Mouse (Mus musculus) MEL (cell line): ENCODE data around the gene Tnnc1. TPM values are rescaled to one million over a fixed set of nuclear protein-coding genes. Genes with fewer than 3 reads are reported as not detected.

Source experiments
- DNase-seq: peaks from one replicate; pipeline ENCODE4 v3.0.0; 2011; ENCODE audit warnings: low read depth, low spot score
- H3K27ac ChIP-seq: 2 replicates; pipeline ENCODE4 v1.5.1; 2012; ENCODE audit warnings: low read depth, mild to moderate bottlenecking, control low read depth, low read length, moderate library complexity; ENCODE audit not compliant: control insufficient read depth
- H3K27me3 ChIP-seq, 2 experiments: fragments of 150-350 bp in 1 of 2; sonication (generic) in 1 of 2; 2 replicates each; pipeline ENCODE4 v1.6.1; 2012; ENCODE audit warnings: low read length in 2 of 2, mild to moderate bottlenecking in 2 of 2, improper control_type of control experiment in 1 of 2, moderate library complexity in 1 of 2; ENCODE audit not compliant: insufficient read depth in 2 of 2, control insufficient read depth in 1 of 2
- H3K36me3 ChIP-seq, 2 experiments: 2 replicates each; pipeline ENCODE4 v1.6.1; 2012 to 2014; ENCODE audit warnings: low read length in 2 of 2, improper control_type of control experiment in 1 of 2, inconsistent platforms in 1 of 2, mild to moderate bottlenecking in 1 of 2; ENCODE audit not compliant: insufficient read depth in 2 of 2, control insufficient read depth in 1 of 2
- H3K4me1 ChIP-seq, 2 experiments: fragments of 150-350 bp in 1 of 2; sonication (generic) in 1 of 2; 2 replicates each; pipeline ENCODE4 v1.6.1; 2012; ENCODE audit warnings: low read length in 2 of 2, improper control_type of control experiment in 1 of 2, mild to moderate bottlenecking in 1 of 2; ENCODE audit not compliant: insufficient read depth in 2 of 2, control insufficient read depth in 1 of 2
- H3K4me3 ChIP-seq, 2 experiments: fragments of 150-350 bp in 1 of 2; sonication (generic) in 1 of 2; 2 replicates each; pipeline ENCODE4 v1.5.1; 2012; ENCODE audit warnings: low read depth in 2 of 2, low read length in 2 of 2, mild to moderate bottlenecking in 2 of 2, moderate library complexity in 2 of 2, control low read depth in 1 of 2, improper control_type of control experiment in 1 of 2; ENCODE audit not compliant: control insufficient read depth in 1 of 2, insufficient read depth in 1 of 2
- H3K79me2 ChIP-seq: 2 replicates; pipeline ENCODE4 v1.6.1; 2012; ENCODE audit warnings: mild to moderate bottlenecking, low read length, moderate library complexity; ENCODE audit not compliant: control insufficient read depth, poor library complexity, insufficient read depth
- H3K9ac ChIP-seq: 2 replicates; pipeline ENCODE4 v1.6.1; 2012; ENCODE audit warnings: low read depth, mild to moderate bottlenecking, control low read depth, low read length, moderate library complexity; ENCODE audit not compliant: control insufficient read depth, poor library complexity, severe bottlenecking
- H3K9me3 ChIP-seq: fragments of 150-350 bp; sonication (generic); replicated peaks from 2 replicates; pipeline ENCODE4 v1.6.1; 2012; ENCODE audit warnings: mild to moderate bottlenecking, low read length, improper control_type of control experiment, moderate library complexity; ENCODE audit not compliant: insufficient read depth
- EP300 ChIP-seq, 2 experiments: IDR thresholded peaks; 2 replicates each; pipeline ENCODE4 v1.6.1; 2011; ENCODE audit warnings: improper control_type of control experiment in 2 of 2, low read length in 2 of 2, low read depth in 1 of 2, mild to moderate bottlenecking in 1 of 2
- ETS1 ChIP-seq: IDR thresholded peaks from 2 replicates; pipeline ENCODE4 v1.6.1; 2012; ENCODE audit warnings: low read depth, mild to moderate bottlenecking, inconsistent platforms, low read length, improper control_type of control experiment, moderate library complexity
- GATA1 ChIP-seq: IDR thresholded peaks from 2 replicates; pipeline ENCODE4 v1.6.1; 2011; ENCODE audit warnings: low read depth, low read length, improper control_type of control experiment
- JUND ChIP-seq: IDR thresholded peaks from 2 replicates; pipeline ENCODE4 v1.6.1; 2011; ENCODE audit warnings: low read depth, mild to moderate bottlenecking, improper control_type of control experiment, low read length
- KAT2A ChIP-seq: conservative IDR thresholded peaks from 2 replicates; pipeline ENCODE4 v1.6.1; 2012; ENCODE audit warnings: low read depth, low read length, improper control_type of control experiment, inconsistent platforms
- MAFK ChIP-seq: IDR thresholded peaks from 2 replicates; pipeline ENCODE4 v1.6.1; 2011; ENCODE audit warnings: low read depth, mild to moderate bottlenecking, low read length, improper control_type of control experiment, borderline replicate concordance
- MAZ ChIP-seq: IDR thresholded peaks from 2 replicates; pipeline ENCODE4 v1.6.1; 2012; ENCODE audit warnings: low read depth, mild to moderate bottlenecking, inconsistent platforms, low read length, improper control_type of control experiment
- MEF2A ChIP-seq: IDR thresholded peaks from 2 replicates; pipeline ENCODE4 v1.6.1; 2014; ENCODE audit warnings: low read depth, mild to moderate bottlenecking, inconsistent platforms, low read length, improper control_type of control experiment; ENCODE audit not compliant: poor library complexity, insufficient replicate concordance, severe bottlenecking; ENCODE audit errors: extremely low read depth
- MYB ChIP-seq: IDR thresholded peaks from 2 replicates; pipeline ENCODE4 v1.6.1; 2011; ENCODE audit warnings: mild to moderate bottlenecking, low read depth, low read length, improper control_type of control experiment
- NELFE ChIP-seq: IDR thresholded peaks from 2 replicates; pipeline ENCODE4 v1.6.1; 2011; ENCODE audit warnings: low read depth, low read length, improper control_type of control experiment
- NRF1 ChIP-seq: IDR thresholded peaks from 2 replicates; pipeline ENCODE4 v1.6.1; 2014; ENCODE audit warnings: low read depth, mild to moderate bottlenecking, inconsistent platforms, low read length, improper control_type of control experiment, moderate library complexity; ENCODE audit not compliant: poor library complexity, insufficient read depth, severe bottlenecking
- RAD21 ChIP-seq: IDR thresholded peaks from 2 replicates; pipeline ENCODE4 v1.6.1; 2011; ENCODE audit warnings: mild to moderate bottlenecking, low read depth, low read length, improper control_type of control experiment
- RCOR1 ChIP-seq: IDR thresholded peaks from 2 replicates; pipeline ENCODE4 v1.6.1; 2012; ENCODE audit warnings: low read depth, mild to moderate bottlenecking, inconsistent platforms, low read length, improper control_type of control experiment
- SIN3A ChIP-seq: IDR thresholded peaks from 2 replicates; pipeline ENCODE4 v1.6.1; 2012; ENCODE audit warnings: low read length, improper control_type of control experiment, inconsistent platforms
- SMC3 ChIP-seq: IDR thresholded peaks from 2 replicates; pipeline ENCODE4 v1.6.1; 2011; ENCODE audit warnings: low read depth, low read length, improper control_type of control experiment
- TBP ChIP-seq: IDR thresholded peaks from 2 replicates; pipeline ENCODE4 v1.8.0; 2011; ENCODE audit warnings: low read depth, low read length, improper control_type of control experiment
- USF1 ChIP-seq: IDR thresholded peaks from 2 replicates; pipeline ENCODE4 v1.6.1; 2014; ENCODE audit warnings: low read depth, mild to moderate bottlenecking, inconsistent platforms, low read length, improper control_type of control experiment, moderate library complexity
- USF2 ChIP-seq, 2 experiments: IDR thresholded peaks; 2 replicates each; pipeline ENCODE4 v1.6.1; 2011 to 2012; ENCODE audit warnings: improper control_type of control experiment in 2 of 2, low read length in 2 of 2, borderline replicate concordance in 1 of 2, inconsistent platforms in 1 of 2, low read depth in 1 of 2, mild to moderate bottlenecking in 1 of 2; ENCODE audit not compliant: insufficient read depth in 1 of 2
- ZC3H11A ChIP-seq: IDR thresholded peaks from 2 replicates; pipeline ENCODE4 v1.6.1; 2012; ENCODE audit warnings: low read depth, mild to moderate bottlenecking, inconsistent platforms, low read length, improper control_type of control experiment
- ZKSCAN1 ChIP-seq: IDR thresholded peaks from 2 replicates; pipeline ENCODE4 v1.6.1; 2012; ENCODE audit warnings: low read depth, mild to moderate bottlenecking, inconsistent platforms, low read length, improper control_type of control experiment, moderate library complexity
- ZMIZ1 ChIP-seq: IDR thresholded peaks from 2 replicates; pipeline ENCODE4 v1.6.1; 2012; ENCODE audit warnings: low read depth, mild to moderate bottlenecking, inconsistent platforms, low read length, improper control_type of control experiment, moderate library complexity
- ZNF384 ChIP-seq: IDR thresholded peaks from 2 replicates; pipeline ENCODE4 v1.6.1; 2012; ENCODE audit warnings: low read depth, mild to moderate bottlenecking, inconsistent platforms, low read length, improper control_type of control experiment
- polyA plus RNA-seq, 2 experiments: library from polyadenylated mRNA; stranded (reverse) in 1 of 2; unstranded in 1 of 2; fragments of >175 nt in 1 of 2; fragments of >200 nt in 1 of 2; gene quantifications; 2 replicates each; pipeline versions ENCODE4 v1.2.1 to v1.2.4; 2012; ENCODE audit warnings: low replicate concordance in 2 of 2, low read depth in 1 of 2; ENCODE audit not compliant: insufficient read length in 2 of 2, insufficient read depth in 1 of 2, missing spikeins in 1 of 2
- total RNA-seq: library from RNA; depleted of rRNA; stranded (reverse); fragments of 300-350 nt; gene quantifications from 2 replicates; pipeline ENCODE4 v1.2.3, GENCODE M21; 2012

Tnnc1 gene
- total and polyA plus RNA-seq, 3 experiments = 0.19 TPM; not detected in 2

DNA sequence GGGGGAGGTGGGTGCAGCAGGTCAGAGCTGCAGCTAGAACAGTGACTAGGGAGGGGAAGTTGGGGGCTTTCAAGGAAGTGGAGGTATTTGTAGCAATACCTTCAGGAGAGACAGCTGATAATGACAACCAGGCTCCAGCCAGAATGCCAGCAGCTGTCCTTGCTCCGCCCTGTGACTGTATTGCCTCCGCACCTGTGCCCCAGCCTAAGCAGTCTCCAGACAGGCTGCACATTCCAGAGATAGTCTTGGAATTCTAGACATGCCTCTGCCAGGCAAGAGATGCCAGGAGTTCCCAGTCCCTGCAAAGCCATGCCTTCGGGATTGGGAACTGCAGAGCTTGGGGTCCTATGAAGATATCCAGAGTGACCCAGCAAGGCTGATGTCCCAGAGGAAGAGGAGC is 4.4 kb downstream of the Tnnc1 start:
- Histone ChIP-seq H3K36me3 (no peaks in the 10 kb centered on the region; a peak in 1 of 4 replicates), H3K9me3 (no peaks in the 10 kb centered on the region), H3K4me3 (no peak overlapping the region), H3K4me1 (peaks cover 0 to 3% of the 10 kb centered on the region in 2 experiments; a peak in 2 of 4 replicates), H3K9ac (no peak overlapping the region), H3K79me2 (no peaks in the 10 kb centered on the region), H3K27me3 (peaks cover 0 to 5% of the 10 kb centered on the region in 2 experiments; a peak in 2 of 4 replicates), H3K27ac (no peak overlapping the region)
- no peak for DNase-seq
- TF ChIP-seq USF2 (IDR thresholded peaks at IDR 0.05; ENCODE audit: borderline replicate concordance in 1 of 2, insufficient read depth in 1 of 2, low read depth in 1 of 2, low read length in 2 of 2) (no peak), MAFK (no peak), MAZ (no peak), SMC3 (no peak), USF1 (no peak), SIN3A (no peak), TBP (no peak), RCOR1 (no peak), JUND (no peak), NRF1 (no peak), ETS1 (no peak), ZKSCAN1 (no peak), KAT2A (no peak), RAD21 (no peak)

DNA sequence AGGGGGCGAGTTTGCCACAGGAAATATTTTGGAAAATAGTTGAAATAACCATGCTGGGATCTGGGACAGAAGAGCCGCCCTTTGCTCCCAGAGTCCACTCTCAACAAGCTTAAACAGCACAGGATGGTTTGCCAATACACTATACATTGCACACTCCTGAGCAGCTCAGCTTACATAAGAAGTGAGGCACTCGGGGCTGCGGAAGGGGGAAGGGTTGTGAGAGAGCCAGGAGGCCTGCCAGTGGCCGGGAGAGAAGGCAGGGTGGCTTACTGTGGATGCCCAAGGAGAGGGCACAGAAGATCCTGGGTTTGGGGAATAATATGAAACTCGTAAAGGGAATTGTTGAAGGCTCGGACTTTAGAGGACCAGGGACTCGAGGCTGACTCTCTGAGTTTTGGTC is 5.8 kb downstream of the Tnnc1 start:
- peaks cover 0 to 2% of the 10 kb centered on the region in 2 experiments; a peak in 1 of 4 replicates for H3K4me1 ChIP-seq
- no peaks in the 10 kb centered on the region for H3K79me2 ChIP-seq
- no peak for DNase-seq
- no peak overlapping the region for H3K9ac ChIP-seq
- peaks cover 0 to 5% of the 10 kb centered on the region in 2 experiments; a peak in 2 of 4 replicates for H3K27me3 ChIP-seq
- no peak overlapping the region for H3K27ac ChIP-seq
- TF ChIP-seq MAFK (no peak), EP300 (IDR thresholded peaks at IDR 0.05; ENCODE audit: low read depth in 1 of 2, low read length in 2 of 2) (no peak), NELFE (no peak), GATA1 (no peak), USF1 (no peak), ZNF384 (no peak), TBP (no peak), ZKSCAN1 (no peak), ZMIZ1 (no peak), ZC3H11A (no peak), RCOR1 (no peak), USF2 (IDR thresholded peaks at IDR 0.05; ENCODE audit: borderline replicate concordance in 1 of 2, insufficient read depth in 1 of 2, low read depth in 1 of 2, low read length in 2 of 2) (no peak), MEF2A (no peak), MYB (no peak)
- no peaks in the 10 kb centered on the region for H3K9me3 ChIP-seq
- no peak overlapping the region for H3K4me3 ChIP-seq
- no peaks in the 10 kb centered on the region for H3K36me3 ChIP-seq
